Mouse (Mus musculus) left cerebral cortex, adult 18-20 months (tissue): Measurements from ENCODE around the gene 1700001C19Rik. TPM values are rescaled to one million over a fixed set of nuclear protein-coding genes. Genes with fewer than 3 reads are reported as not detected.
A peak's percentile ranks its signal among the peaks of the same experiment; 100 is the strongest.

Experiments used
- DNase-seq, 2 experiments: peaks; one replicate each; pipeline ENCODE4 v3.0.0; 2021 to 2022; ENCODE audit warnings: low spot score in 2 of 2, mixed read lengths in 1 of 2
- total RNA-seq, 2 experiments: library from RNA; stranded (reverse); gene quantifications; 2 replicates each; pipeline ENCODE4 v1.2.3; 2021

Gene 1700001C19Rik
- total RNA-seq, 2 experiments from 2014 or later: 0.21 TPM; not detected in 1

- DNase-seq: no peak
These were observed 55.3 kb downstream of the 1700001C19Rik start for GRCm38 (mm10) chr17:47381917-47382316.

GRCm38 (mm10) chr17:47378133-47378532, 59.0 kb downstream of the 1700001C19Rik start:
- no peak for DNase-seq

- DNase-seq: no peak
These were observed 60.3 kb downstream of the 1700001C19Rik start for GRCm38 (mm10) chr17:47376779-47377280.

- DNase-seq: no peak
These were observed 63.2 kb downstream of the 1700001C19Rik start for GRCm38 (mm10) chr17:47373991-47374390.

- DNase-seq: peak; percentile 53 to 66
These were observed 65.7 kb downstream of the 1700001C19Rik start for GRCm38 (mm10) chr17:47371451-47371850.

GRCm38 (mm10) chr17:47369087-47369443, 68.1 kb downstream of the 1700001C19Rik start:
- peak in 1 of 2 experiments; percentile 4 for DNase-seq

- DNase-seq: peak; percentile 87
These were observed 68.6 kb downstream of the 1700001C19Rik start, which contains the start of gene Mrps10 for GRCm38 (mm10) chr17:47368401-47369086. Gene Mrps10, plus strand, starts transcription at chr17:47368887.

Other genes starting within 250 kb of the 1700001C19Rik start
- 10 to 100 TPM; 30.0 to 33.6 TPM for gene Mrps10, start 68.5 kb downstream of the 1700001C19Rik start, total RNA-seq
- gene Guca1b, start 52.0 kb downstream of the 1700001C19Rik start, total RNA-seq: 1 to 10 TPM; 1.7 to 2.8 TPM
- gene Guca1a, start 36.8 kb downstream of the 1700001C19Rik start, total RNA-seq: under 1 TPM in 1 of 2 experiments, not detected in 1; 0.40 TPM
- under 1 TPM; 0.46 to 0.54 TPM for gene AI661453, start 761 bp downstream of the 1700001C19Rik start, total RNA-seq
- 10 to 100 TPM; 16.8 to 19.1 TPM for gene Taf8, start 64.9 kb upstream of the 1700001C19Rik start, total RNA-seq
- 10 to 100 TPM; 33.6 to 40.7 TPM for gene Ccnd3, start 67.7 kb upstream of the 1700001C19Rik start, total RNA-seq
- 10 to 100 TPM; 18.3 to 18.7 TPM for gene Bysl, start 174.1 kb upstream of the 1700001C19Rik start, total RNA-seq
- 10 to 100 TPM; 33.0 to 33.5 TPM for gene Med20, start 174.2 kb upstream of the 1700001C19Rik start, total RNA-seq
- gene Gm20517, start 174.2 kb upstream of the 1700001C19Rik start, total RNA-seq: 1 to 10 TPM; 3.3 to 8.3 TPM
- gene Usp49, start 193.3 kb upstream of the 1700001C19Rik start, total RNA-seq: 10 to 100 TPM in 1 of 2 experiments, 1 to 10 TPM in 1; 8.0 to 11.3 TPM